31 mouse cellular contexts compared by ENCODE assay signal in the genomic region with DNA sequence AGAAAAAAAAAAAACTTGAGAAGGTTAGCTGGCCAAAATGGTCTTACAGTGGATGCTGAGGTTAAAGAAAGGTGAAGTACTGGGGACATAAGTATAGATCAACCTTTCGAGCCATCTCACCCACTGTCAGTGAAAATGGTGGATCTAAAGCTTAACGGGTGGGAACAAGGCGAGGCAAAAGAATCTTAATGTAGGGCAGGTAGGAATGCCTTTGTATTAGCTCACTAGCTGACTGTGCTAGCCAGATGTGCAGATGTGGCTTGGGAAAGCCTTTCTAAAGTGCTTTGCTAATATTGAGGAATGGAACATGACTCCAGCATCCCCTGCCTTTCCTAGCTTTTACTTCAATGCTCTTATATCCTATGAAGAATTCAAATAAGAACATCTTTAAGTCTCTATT.
"Had no signal": no experiment of that assay in that cellular context is flagged by ENCODE, and none has a peak within 500 bp of the region (broad histone marks: within the 10 kb centered on the region; RNA-seq: fewer than 3 reads in every experiment).

No protein-coding gene starts in this region.

- H3K27ac ChIP-seq: limb, embryonic 10.5 days; limb, embryonic 12.5 days; limb, embryonic 13.5 days; limb, embryonic 15.5 days; liver, embryonic 12.5 days; liver, embryonic 13.5 days; liver, embryonic 14.5 days; liver, embryonic 15.5 days; lung, embryonic 15.5 days; macrophage; midbrain, embryonic 10.5 days; midbrain, embryonic 12.5 days; midbrain, embryonic 13.5 days; midbrain, embryonic 15.5 days had no signal

- H3K4me3 ChIP-seq: limb, embryonic 10.5 days; limb, embryonic 12.5 days; limb, embryonic 13.5 days; limb, embryonic 15.5 days; liver, embryonic 12.5 days; liver, embryonic 13.5 days; liver, embryonic 15.5 days; lung, embryonic 15.5 days; megakaryocyte, embryonic 14.5 days; midbrain, embryonic 10.5 days; midbrain, embryonic 12.5 days; midbrain, embryonic 13.5 days; midbrain, embryonic 15.5 days; myocyte had no signal

- H3K9ac ChIP-seq: limb, embryonic 12.5 days; limb, embryonic 13.5 days; limb, embryonic 15.5 days; liver, embryonic 12.5 days; liver, embryonic 13.5 days; liver, embryonic 14.5 days; liver, embryonic 15.5 days; liver, postnatal 0 days; lung, embryonic 14.5 days; lung, embryonic 15.5 days; midbrain, embryonic 12.5 days; midbrain, embryonic 13.5 days; midbrain, embryonic 15.5 days had no signal

- H3K36me3 ChIP-seq: limb, embryonic 10.5 days; limb, embryonic 12.5 days; limb, embryonic 13.5 days; limb, embryonic 15.5 days; liver, embryonic 12.5 days; liver, embryonic 13.5 days; liver, embryonic 15.5 days; lung, embryonic 15.5 days; midbrain, embryonic 10.5 days; midbrain, embryonic 12.5 days; midbrain, embryonic 13.5 days; midbrain, embryonic 15.5 days had no signal

- H3K27me3 ChIP-seq: limb, embryonic 12.5 days; limb, embryonic 13.5 days; limb, embryonic 15.5 days; liver, embryonic 12.5 days; liver, embryonic 13.5 days; liver, embryonic 15.5 days; lung, embryonic 15.5 days; midbrain, embryonic 12.5 days; midbrain, embryonic 13.5 days; midbrain, embryonic 15.5 days had no signal

- ATAC-seq: liver, embryonic 12.5 days; liver, postnatal 0 days; lung, postnatal 0 days; midbrain, embryonic 13.5 days; midbrain, embryonic 15.5 days; midbrain, embryonic 16.5 days had no signal

- DNase-seq: left cerebral cortex, postnatal 4 days; liver; liver, embryonic 13.5 days; liver, postnatal 0 days; lung, adult 18-20 months; lung, adult 2 months; lung, embryonic 14.5 days; lung, postnatal 10 days; lung, postnatal 14 days; lung, postnatal 36 days; lung, postnatal 4 days; midbrain, embryonic 14.5 days had no signal

- H3K4me1 ChIP-seq: limb, embryonic 10.5 days; limb, embryonic 12.5 days; limb, embryonic 13.5 days; limb, embryonic 15.5 days; liver, embryonic 12.5 days; liver, embryonic 13.5 days; liver, embryonic 15.5 days; lung, embryonic 15.5 days; megakaryocyte, embryonic 14.5 days; midbrain, embryonic 12.5 days; midbrain, embryonic 13.5 days; midbrain, embryonic 15.5 days had no signal

- H3K9me3 ChIP-seq: limb, embryonic 10.5 days; limb, embryonic 12.5 days; limb, embryonic 13.5 days; limb, embryonic 15.5 days; liver, embryonic 12.5 days; liver, embryonic 13.5 days; liver, embryonic 15.5 days; lung, embryonic 15.5 days; megakaryocyte, embryonic 14.5 days; midbrain, embryonic 10.5 days; midbrain, embryonic 12.5 days; midbrain, embryonic 13.5 days; midbrain, embryonic 15.5 days had no signal

- H3K4me2 ChIP-seq: limb, embryonic 12.5 days; limb, embryonic 13.5 days; limb, embryonic 15.5 days; liver, embryonic 11.5 days; liver, embryonic 12.5 days; liver, embryonic 13.5 days; liver, embryonic 15.5 days; lung, embryonic 14.5 days; lung, embryonic 15.5 days; midbrain, embryonic 11.5 days; midbrain, embryonic 12.5 days; midbrain, embryonic 13.5 days; midbrain, embryonic 15.5 days had no signal
